Mouse (Mus musculus) lung, postnatal 0 days (tissue): ENCODE results near the gene B430305J03Rik.

Experiments used
- CTCF ChIP-seq: IDR thresholded peaks from 2 replicates; pipeline ENCODE4 v1.5.1; 2016; ENCODE audit warnings: antibody characterized with exemption, mild to moderate bottlenecking
- EP300 ChIP-seq: IDR thresholded peaks from 2 replicates; pipeline ENCODE4 v1.6.1; 2016; ENCODE audit warnings: antibody characterized with exemption, mild to moderate bottlenecking, control low read depth

- TF ChIP-seq EP300 (no peak), CTCF (no peak)
Measured at GRCm38 (mm10) chr3:61337230-61337629, 28.5 kb downstream of the B430305J03Rik start.
